Mouse (Mus musculus): Measurements from ENCODE around the gene Olfr1099.

Gene Olfr1099

DNA sequence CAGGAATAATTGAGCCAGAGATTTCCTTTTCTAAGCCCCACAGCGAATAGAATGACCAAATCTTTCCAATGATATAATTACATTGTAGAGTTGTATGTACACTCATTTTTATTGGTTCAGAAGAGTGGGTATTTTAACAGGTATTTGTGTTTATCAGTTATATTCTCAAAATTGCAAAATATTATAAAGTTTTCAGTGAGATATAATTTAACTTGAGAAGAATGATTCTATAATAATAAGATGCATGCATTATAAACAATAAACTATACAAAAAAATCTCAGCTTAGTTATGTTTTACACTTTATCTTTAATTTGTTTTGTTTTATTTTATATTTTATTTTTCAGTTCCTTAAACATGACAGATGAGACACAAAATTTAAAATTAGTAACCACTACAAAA lies at the start of gene Olfr1099:
TSS of gene Olfr1099 (minus strand) at position 101 of the 400 bp plus-strand sequence.
- DNase-seq (ENCODE audit: extremely low spot score, low spot score) = no peak

DNA sequence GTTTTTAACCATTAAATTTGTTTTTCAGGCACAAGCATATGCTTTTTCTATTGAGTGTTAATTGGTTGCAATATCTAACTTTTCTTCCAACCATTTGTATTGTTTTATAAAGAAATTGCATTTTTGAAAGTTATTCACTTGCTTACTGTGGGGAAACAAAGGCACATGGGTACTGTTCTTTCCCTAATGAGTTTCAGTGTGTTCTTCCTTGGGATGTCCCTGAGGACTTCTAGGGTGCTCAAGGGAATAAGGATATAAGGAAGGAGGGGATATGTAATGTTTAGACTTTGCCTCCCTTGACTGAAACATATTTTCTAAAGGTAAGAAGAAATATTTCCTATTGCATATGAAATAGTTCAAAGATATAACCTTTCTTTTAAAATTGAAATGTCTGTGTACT lies 37.6 kb upstream of the Olfr1099 start, which contains the start of gene Olfr1102:
TSS of gene Olfr1102 (plus strand) at position 301 of the 400 bp plus-strand sequence.
- no peak for DNase-seq (ENCODE audit: extremely low spot score, low spot score)

DNA sequence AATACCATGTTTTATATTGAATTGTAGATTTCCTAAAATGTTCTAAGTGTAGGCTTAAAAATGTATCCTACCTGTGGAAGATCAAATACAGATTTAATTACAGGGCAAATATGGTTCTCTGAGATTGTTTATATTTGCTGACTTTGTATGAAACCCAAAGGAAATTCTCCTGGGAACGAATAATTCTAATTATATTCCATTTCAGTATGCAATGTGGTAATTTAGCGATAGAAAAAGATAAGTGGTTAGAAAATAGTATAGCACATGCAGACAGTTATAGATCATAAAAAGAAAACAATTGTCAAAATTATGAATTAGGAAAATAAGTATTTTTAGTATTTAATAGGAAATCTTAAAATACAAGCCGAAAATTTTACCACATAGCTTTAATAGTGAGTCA lies 30.6 kb upstream of the Olfr1099 start, which contains the start of gene Olfr1101:
TSS of gene Olfr1101 (minus strand) at position 101 of the 400 bp plus-strand sequence.
- no peak for DNase-seq (ENCODE audit: extremely low spot score, low spot score)

DNA sequence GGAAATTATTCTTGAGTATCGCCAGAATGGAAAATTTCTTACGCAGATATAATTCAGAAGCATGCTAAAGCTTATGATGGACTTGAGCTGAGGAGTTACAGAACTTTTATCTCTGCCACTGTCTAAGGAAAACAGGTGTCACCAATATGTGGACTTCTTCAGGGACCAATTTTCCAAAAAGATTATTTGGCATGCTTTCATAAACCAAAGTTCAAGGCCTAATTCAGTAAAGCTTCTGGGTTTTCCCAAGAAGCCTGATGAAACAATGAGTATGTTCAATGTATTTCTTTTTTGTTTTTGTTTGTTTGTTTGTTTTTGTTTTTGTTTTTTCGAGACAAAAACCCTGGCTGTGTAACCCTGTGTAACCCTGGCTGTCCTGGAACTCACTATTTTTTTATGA lies 19.4 kb upstream of the Olfr1099 start, which contains the start of gene Olfr1100:
TSS of gene Olfr1100 (minus strand) at position 101 of the 400 bp plus-strand sequence.
- DNase-seq (ENCODE audit: extremely low spot score, low spot score) = no peak

DNA sequence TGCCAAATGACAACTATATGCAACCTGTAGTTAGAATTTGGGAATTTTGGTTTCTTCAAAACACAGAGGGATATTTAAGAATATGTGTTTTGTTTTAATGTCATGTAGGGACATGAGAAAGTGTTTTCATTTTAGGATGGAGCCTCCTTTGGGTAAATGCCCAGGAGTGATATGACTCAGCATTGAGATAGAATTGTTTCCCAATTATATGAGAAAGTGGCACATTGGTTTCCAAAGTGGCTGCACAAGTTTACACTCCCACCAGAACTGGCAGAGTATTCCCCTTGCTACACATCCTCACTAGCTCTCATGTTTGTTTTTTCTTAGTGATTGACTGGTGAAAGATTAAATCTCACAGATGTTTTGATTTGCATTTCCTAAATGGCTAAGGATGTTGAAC lies 33.9 kb downstream of the Olfr1099 start:
- no peak for DNase-seq (ENCODE audit: extremely low spot score, low spot score)

DNA sequence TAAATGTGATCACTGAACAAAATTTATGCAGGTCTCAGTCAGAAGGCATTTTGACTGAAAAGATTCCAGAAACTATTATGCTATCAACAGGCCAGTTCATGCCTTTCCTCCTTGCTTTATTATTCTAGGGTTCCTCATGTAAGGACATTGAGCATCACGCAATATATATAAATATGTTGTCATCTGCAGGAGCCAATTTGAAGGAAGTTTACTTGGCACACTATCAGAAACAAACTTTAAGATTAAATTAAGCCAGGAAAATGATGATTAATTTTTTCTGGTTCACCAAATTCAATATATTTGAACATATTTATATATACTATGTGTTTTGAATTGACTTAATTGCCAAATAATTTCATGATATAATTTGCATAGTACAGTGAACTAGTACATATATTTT lies 36.0 kb downstream of the Olfr1099 start, which contains the start of gene Olfr1098:
TSS of gene Olfr1098 (minus strand) at position 101 of the 400 bp plus-strand sequence.
- no peak for DNase-seq (ENCODE audit: extremely low spot score, low spot score)

DNA sequence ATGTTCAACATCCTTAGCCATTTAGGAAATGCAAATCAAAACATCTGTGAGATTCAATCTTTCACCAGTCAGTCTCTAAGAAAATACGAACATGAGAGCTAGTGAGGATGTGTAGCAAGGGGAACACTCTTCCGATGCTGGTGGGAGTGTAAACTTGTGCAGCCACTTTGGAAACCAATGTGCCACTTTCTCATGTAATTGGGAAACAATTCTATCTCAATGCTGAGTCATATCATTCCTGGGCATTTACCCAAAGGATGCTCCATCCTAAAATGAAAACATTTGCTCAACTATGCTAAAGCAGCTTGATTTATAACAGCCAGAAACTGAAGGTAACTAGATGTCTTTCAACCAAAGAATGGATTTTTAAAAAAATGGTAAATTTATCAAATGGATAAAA lies 54.8 kb downstream of the Olfr1099 start:
- no peak for DNase-seq (ENCODE audit: extremely low spot score, low spot score)
